Mouse (Mus musculus) heart, adult 11 months (tissue): Measurements from ENCODE around the gene Rwdd1.
"Not testable (repeated sequence)": the region's sequence is repeated elsewhere in the genome, so short reads cannot be mapped to it uniquely, and the experiment has no call there.

Experiments
- DNase-seq: peaks from one replicate; pipeline ENCODE4 v3.0.0; 2022

The Rwdd1 gene

GRCm38 (mm10) chr10:34019302-34020075 lies at the start of gene Rwdd1:
Gene Rwdd1 (minus strand): TSS chr10:34019624.
- peak; percentile 100 for DNase-seq

- no peak for DNase-seq
Measured at GRCm38 (mm10) chr10:34066591-34066990, 47.2 kb upstream of the Rwdd1 start.

GRCm38 (mm10) chr10:34053987-34054386 lies 34.6 kb upstream of the Rwdd1 start:
- DNase-seq, result no peak

- DNase-seq, result no peak
Measured at GRCm38 (mm10) chr10:34044210-34044609, 24.8 kb upstream of the Rwdd1 start, which contains the start of gene Calhm4. Gene Calhm4 (minus strand): TSS chr10:34044310.

- no peak for DNase-seq
Measured at GRCm38 (mm10) chr10:34037401-34037800, 18.0 kb upstream of the Rwdd1 start, which contains the start of gene Trappc3l. Gene Trappc3l (plus strand): TSS chr10:34037597.

- no peak for DNase-seq
Measured at GRCm38 (mm10) chr10:34036587-34036986, 17.2 kb upstream of the Rwdd1 start.

- DNase-seq, result peak; percentile 95
Measured at GRCm38 (mm10) chr10:34033630-34034305, 14.3 kb upstream of the Rwdd1 start.

- no peak for DNase-seq
Measured at GRCm38 (mm10) chr10:34030322-34030721, 10.9 kb upstream of the Rwdd1 start.

- DNase-seq, result no peak
Measured at GRCm38 (mm10) chr10:34018746-34019301, 600 bp downstream of the Rwdd1 start.

GRCm38 (mm10) chr10:34013241-34013640 lies 6.2 kb downstream of the Rwdd1 start:
- DNase-seq, result no peak

- DNase-seq, result no peak
Measured at GRCm38 (mm10) chr10:34012581-34012980, 6.8 kb downstream of the Rwdd1 start.

- DNase-seq, result no peak
Measured at GRCm38 (mm10) chr10:33998397-33998796, 21.0 kb downstream of the Rwdd1 start.

GRCm38 (mm10) chr10:33996686-33997085 lies 22.7 kb downstream of the Rwdd1 start:
- DNase-seq, result not testable (repeated sequence)

- DNase-seq, result no peak
Measured at GRCm38 (mm10) chr10:33986771-33987170, 32.7 kb downstream of the Rwdd1 start.

GRCm38 (mm10) chr10:33974781-33975494 lies 44.5 kb downstream of the Rwdd1 start:
- DNase-seq, result no peak

- no peak for DNase-seq
Measured at GRCm38 (mm10) chr10:33952509-33952908, 66.9 kb downstream of the Rwdd1 start.

- DNase-seq, result peak; percentile 99
Measured at GRCm38 (mm10) chr10:33950803-33951583, 68.4 kb downstream of the Rwdd1 start, which contains the start of gene Zup1. Gene Zup1 (minus strand): TSS chr10:33951269.
